Mouse (Mus musculus) hindbrain, embryonic 12.5 days (tissue): ENCODE measurements at regions not wholly inside any gene's neighbourhood (a gene's known extent, or its start where the extent isn't known, plus 50 kb on each side); places are given as distances from the start of the nearest gene placed in this dataset.

ENCODE experiments used
- ATAC-seq: fragments of 200-750 bp; cut with Nextera tagmentation; 2 replicates; pipeline ENCODE4 v1.8.0; 2017; ENCODE audit warnings: moderate TSS enrichment; ENCODE audit not compliant: low FRiP score
- H3K27ac ChIP-seq: fragments of 300-500 bp; sonication (generic); 2 replicates; pipeline ENCODE4 v1.5.1; 2016; ENCODE audit warnings: mild to moderate bottlenecking
- H3K27me3 ChIP-seq: fragments of 300-500 bp; sonication (generic); 2 replicates; pipeline ENCODE4 v1.6.1; 2016; ENCODE audit warnings: mild to moderate bottlenecking
- H3K36me3 ChIP-seq: fragments of 300-500 bp; sonication (generic); 2 replicates; pipeline ENCODE4 v1.6.1; 2016; ENCODE audit warnings: mild to moderate bottlenecking
- H3K4me1 ChIP-seq: fragments of 300-500 bp; sonication (generic); 2 replicates; pipeline ENCODE4 v1.6.1; 2016
- H3K4me2 ChIP-seq: fragments of 300-500 bp; sonication (generic); replicated peaks from 2 replicates; pipeline ENCODE4 v1.6.1; 2016; ENCODE audit warnings: mild to moderate bottlenecking
- H3K4me3 ChIP-seq: fragments of 300-500 bp; sonication (generic); 2 replicates; pipeline ENCODE4 v1.5.1; 2016; ENCODE audit warnings: mild to moderate bottlenecking
- H3K9ac ChIP-seq: fragments of 300-500 bp; sonication (generic); 2 replicates; pipeline ENCODE4 v1.6.1; 2016; ENCODE audit warnings: mild to moderate bottlenecking, moderate library complexity
- H3K9me3 ChIP-seq: fragments of 300-500 bp; sonication (generic); replicated peaks from 2 replicates; pipeline ENCODE4 v1.6.1; 2016; ENCODE audit warnings: mild to moderate bottlenecking
- WGBS: fragments of 180-500 bp; shearing (Covaris S2); methylation state at CpG from one replicate; pipeline ENCODE4 v1.1.7; 2016; 5-methylcytosine and 5-hydroxymethylcytosine counted together

DNA sequence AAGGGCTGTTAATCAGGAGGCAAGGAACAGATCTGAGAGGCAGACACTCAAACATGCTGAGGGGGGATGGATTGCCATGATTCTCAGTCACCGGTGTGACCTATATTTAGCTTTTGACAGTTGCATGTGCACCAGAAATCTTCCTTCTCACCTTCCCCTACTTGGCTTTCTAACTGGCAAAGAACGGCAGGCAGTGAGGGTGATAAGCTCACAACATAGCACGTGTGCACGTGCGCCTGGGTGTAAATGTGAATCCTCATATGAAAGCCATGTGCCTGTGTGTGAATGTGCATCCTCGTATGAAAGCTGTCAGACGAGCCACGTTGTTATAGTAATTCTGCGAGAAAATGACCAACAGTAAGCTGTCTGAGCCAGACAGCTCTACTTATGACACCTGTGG is 200.3 kb downstream of the Rap2a start:
- Histone ChIP-seq H3K27ac (no peak overlapping the region), H3K36me3 (no peaks in the 10 kb centered on the region), H3K4me1 (no peaks in the 10 kb centered on the region), H3K4me3 (no peak overlapping the region), H3K27me3 (no peaks in the 10 kb centered on the region), H3K9me3 (no peaks in the 10 kb centered on the region), H3K9ac (no peak overlapping the region), H3K4me2 (no peak overlapping the region)
- no peak for ATAC-seq
- WGBS: 90% methylated on average over 9 of the region's 9 CpGs

GRCm38 (mm10) chr14:120679072-120679471 is 200.8 kb downstream of the Rap2a start:
- Histone ChIP-seq H3K36me3 (no peaks in the 10 kb centered on the region), H3K4me2 (no peak overlapping the region), H3K9me3 (no peaks in the 10 kb centered on the region), H3K9ac (no peak overlapping the region), H3K4me1 (no peaks in the 10 kb centered on the region), H3K4me3 (no peak overlapping the region), H3K27ac (no peak overlapping the region), H3K27me3 (no peaks in the 10 kb centered on the region)
- no peak for ATAC-seq
- WGBS: 73% methylated on average over 2 of the region's 2 CpGs

DNA sequence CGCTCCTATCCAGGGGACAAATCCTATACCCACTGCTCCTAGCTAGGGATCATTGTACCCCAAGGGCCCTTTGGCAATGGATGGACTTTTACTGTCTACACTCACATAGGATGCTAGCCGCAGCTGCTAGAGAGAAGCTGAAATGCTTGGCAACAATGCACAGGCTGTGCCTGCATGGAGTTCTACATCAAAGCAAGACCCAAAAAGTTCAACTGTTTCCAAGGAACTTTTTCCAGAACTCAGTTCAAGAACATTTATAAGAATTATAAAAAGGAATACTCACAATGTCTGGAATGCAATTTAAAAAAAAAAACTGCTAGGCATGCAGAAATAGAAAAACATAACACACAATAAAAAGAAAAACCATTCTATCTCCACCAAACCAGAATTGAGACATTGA is 202.0 kb downstream of the Rap2a start:
- Histone ChIP-seq H3K36me3 (no peaks in the 10 kb centered on the region), H3K4me3 (no peak overlapping the region), H3K27me3 (no peaks in the 10 kb centered on the region), H3K4me1 (no peaks in the 10 kb centered on the region), H3K4me2 (no peak overlapping the region), H3K9me3 (no peaks in the 10 kb centered on the region), H3K9ac (no peak overlapping the region), H3K27ac (no peak overlapping the region)
- WGBS: 95% methylated on average over 2 of the region's 2 CpGs
- ATAC-seq: no peak

- no peaks in the 10 kb centered on the region for H3K36me3 ChIP-seq
- H3K4me1 ChIP-seq: no peaks in the 10 kb centered on the region
- ATAC-seq: no peak
- H3K27me3 ChIP-seq: no peaks in the 10 kb centered on the region
- no peaks in the 10 kb centered on the region for H3K9me3 ChIP-seq
- whole genome bisulfite sequencing: 85% methylated on average over 4 of the region's 4 CpGs
- H3K9ac ChIP-seq: no peak overlapping the region
- no peak overlapping the region for H3K4me3 ChIP-seq
- H3K4me2 ChIP-seq: no peak overlapping the region
- H3K27ac ChIP-seq: no peak overlapping the region
Observed at GRCm38 (mm10) chr14:120685263-120685662, 207.0 kb downstream of the Rap2a start.

- WGBS: 88% methylated on average over 7 of the region's 7 CpGs
- Histone ChIP-seq H3K36me3 (no peaks in the 10 kb centered on the region), H3K27me3 (no peaks in the 10 kb centered on the region), H3K4me2 (no peak overlapping the region), H3K4me3 (no peak overlapping the region), H3K9me3 (no peaks in the 10 kb centered on the region), H3K27ac (no peak overlapping the region), H3K4me1 (no peaks in the 10 kb centered on the region), H3K9ac (no peak overlapping the region)
- no peak for ATAC-seq
Observed at GRCm38 (mm10) chr14:120685877-120686276, 207.6 kb downstream of the Rap2a start.

GRCm38 (mm10) chr14:120686751-120687150 is 208.5 kb downstream of the Rap2a start:
- H3K9me3 ChIP-seq: no peaks in the 10 kb centered on the region
- 79% methylated on average over 4 of the region's 4 CpGs for WGBS
- H3K27me3 ChIP-seq: no peaks in the 10 kb centered on the region
- no peak overlapping the region for H3K4me2 ChIP-seq
- H3K36me3 ChIP-seq: no peaks in the 10 kb centered on the region
- no peak overlapping the region for H3K4me3 ChIP-seq
- no peak for ATAC-seq
- H3K4me1 ChIP-seq: no peaks in the 10 kb centered on the region
- no peak overlapping the region for H3K27ac ChIP-seq
- H3K9ac ChIP-seq: no peak overlapping the region

- no peaks in the 10 kb centered on the region for H3K27me3 ChIP-seq
Observed at GRCm38 (mm10) chr14:120699378-120699777, 211.6 kb upstream of the Ipo5 start.

DNA sequence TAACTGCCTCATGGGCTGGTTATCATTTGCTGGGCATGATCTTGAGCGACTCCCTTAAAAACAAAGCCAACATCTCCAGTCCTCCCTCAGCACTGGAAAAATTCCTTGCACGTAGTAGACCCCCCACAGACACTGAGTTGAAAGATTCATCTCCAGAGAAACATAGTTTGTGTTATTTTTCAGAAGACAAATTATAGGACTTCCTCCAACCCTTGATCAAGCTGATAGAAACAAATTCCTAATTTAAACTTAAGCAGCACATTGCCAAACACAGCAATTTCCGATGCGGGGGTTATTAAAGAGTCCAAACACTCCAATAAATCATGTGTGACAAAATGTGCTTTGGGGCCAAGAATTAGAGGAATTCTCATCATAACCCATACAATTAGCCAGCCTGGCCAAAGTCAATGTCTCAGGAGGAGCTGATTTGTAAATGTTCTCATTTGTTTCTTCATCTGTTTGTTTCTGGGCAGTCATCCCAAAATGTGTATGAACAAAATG is 205.7 kb upstream of the Ipo5 start:
- H3K4me1 ChIP-seq: no peaks in the 10 kb centered on the region
- H3K4me2 ChIP-seq: no peak overlapping the region
- H3K4me3 ChIP-seq: no peak overlapping the region
- WGBS: 82% methylated on average over 4 of the region's 4 CpGs
- no peak overlapping the region for H3K9ac ChIP-seq
- no peaks in the 10 kb centered on the region for H3K36me3 ChIP-seq
- peaks cover 4% of the 10 kb centered on the region; the same call in 1 of the 2 replicates for H3K9me3 ChIP-seq
- no peak for ATAC-seq
- H3K27me3 ChIP-seq: no peaks in the 10 kb centered on the region
- no peak overlapping the region for H3K27ac ChIP-seq

More at GRCm38 (mm10) chr14:120699378-120699777, 211.6 kb upstream of the Ipo5 start:
- 76% methylated on average over 4 of the region's 4 CpGs for WGBS
- no peak for ATAC-seq
- Histone ChIP-seq H3K9me3 (no peaks in the 10 kb centered on the region), H3K27ac (no peak overlapping the region), H3K4me1 (no peaks in the 10 kb centered on the region), H3K4me2 (no peak overlapping the region), H3K4me3 (no peak overlapping the region), H3K9ac (no peak overlapping the region), H3K36me3 (no peaks in the 10 kb centered on the region)

- Histone ChIP-seq H3K36me3 (no peaks in the 10 kb centered on the region), H3K9ac (no peak overlapping the region), H3K27me3 (no peaks in the 10 kb centered on the region), H3K27ac (no peak overlapping the region), H3K4me3 (no peak overlapping the region), H3K4me1 (no peaks in the 10 kb centered on the region), H3K4me2 (no peak overlapping the region), H3K9me3 (peaks cover 4% of the 10 kb centered on the region; the same call in 1 of the 2 replicates)
- WGBS: 86% methylated on average over 4 of the region's 4 CpGs
- no peak for ATAC-seq
Observed at GRCm38 (mm10) chr14:120710782-120711181, 200.2 kb upstream of the Ipo5 start.

DNA sequence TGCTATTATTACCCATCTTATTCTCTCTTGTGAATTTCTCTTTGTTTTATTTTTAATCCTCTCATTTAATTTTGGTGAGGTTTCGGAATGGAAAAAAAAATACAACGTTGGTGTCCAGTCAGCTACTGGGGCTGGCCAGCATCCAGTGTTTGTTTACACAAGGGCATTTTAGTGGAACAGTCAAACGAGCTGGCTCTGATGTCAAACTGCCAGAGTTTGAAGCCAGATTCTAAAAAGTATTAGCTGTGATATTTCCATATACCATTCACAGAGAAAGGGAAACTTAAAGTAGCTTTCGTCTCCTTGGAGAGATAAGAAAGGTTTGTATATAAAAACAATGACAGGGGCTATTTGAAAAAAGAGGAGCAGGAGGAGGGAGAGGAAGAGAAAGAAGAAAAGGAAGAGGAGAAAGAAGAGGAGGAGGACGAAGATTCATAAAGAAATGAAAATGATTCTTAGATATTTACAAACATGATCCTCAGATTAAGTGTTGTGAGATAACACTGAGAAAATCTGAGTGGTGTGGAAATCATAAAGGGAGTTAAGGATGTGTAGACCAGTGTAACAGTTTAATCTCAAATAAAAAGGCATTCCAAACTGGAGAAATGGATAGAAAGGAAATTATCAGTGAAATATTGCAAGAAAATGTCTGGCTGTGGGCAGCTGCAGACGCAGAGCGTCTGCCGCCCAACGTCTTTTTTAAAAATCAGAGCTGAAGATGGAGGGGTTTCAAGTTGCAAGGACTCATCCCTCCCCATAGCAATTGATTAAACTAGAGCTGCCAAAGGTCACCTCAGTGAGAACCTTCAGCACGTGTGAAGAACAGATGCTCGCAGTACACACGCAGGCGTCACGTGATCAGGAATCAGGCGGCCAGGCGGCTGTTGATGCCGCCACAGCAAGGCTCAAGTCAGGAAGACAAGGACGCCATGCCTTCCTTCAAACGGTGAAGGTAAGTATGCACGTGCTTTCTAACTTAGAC is 190.3 kb upstream of the Ipo5 start:
- Histone ChIP-seq H3K9me3 (no peaks in the 10 kb centered on the region), H3K4me2 (no peak overlapping the region), H3K27me3 (no peaks in the 10 kb centered on the region), H3K4me1 (peaks cover 11% of the 10 kb centered on the region), H3K9ac (no peak overlapping the region), H3K4me3 (no peak overlapping the region), H3K36me3 (no peaks in the 10 kb centered on the region), H3K27ac (no peak overlapping the region)
- 71% methylated on average over 20 of the region's 20 CpGs for WGBS
- ATAC-seq: no peak

DNA sequence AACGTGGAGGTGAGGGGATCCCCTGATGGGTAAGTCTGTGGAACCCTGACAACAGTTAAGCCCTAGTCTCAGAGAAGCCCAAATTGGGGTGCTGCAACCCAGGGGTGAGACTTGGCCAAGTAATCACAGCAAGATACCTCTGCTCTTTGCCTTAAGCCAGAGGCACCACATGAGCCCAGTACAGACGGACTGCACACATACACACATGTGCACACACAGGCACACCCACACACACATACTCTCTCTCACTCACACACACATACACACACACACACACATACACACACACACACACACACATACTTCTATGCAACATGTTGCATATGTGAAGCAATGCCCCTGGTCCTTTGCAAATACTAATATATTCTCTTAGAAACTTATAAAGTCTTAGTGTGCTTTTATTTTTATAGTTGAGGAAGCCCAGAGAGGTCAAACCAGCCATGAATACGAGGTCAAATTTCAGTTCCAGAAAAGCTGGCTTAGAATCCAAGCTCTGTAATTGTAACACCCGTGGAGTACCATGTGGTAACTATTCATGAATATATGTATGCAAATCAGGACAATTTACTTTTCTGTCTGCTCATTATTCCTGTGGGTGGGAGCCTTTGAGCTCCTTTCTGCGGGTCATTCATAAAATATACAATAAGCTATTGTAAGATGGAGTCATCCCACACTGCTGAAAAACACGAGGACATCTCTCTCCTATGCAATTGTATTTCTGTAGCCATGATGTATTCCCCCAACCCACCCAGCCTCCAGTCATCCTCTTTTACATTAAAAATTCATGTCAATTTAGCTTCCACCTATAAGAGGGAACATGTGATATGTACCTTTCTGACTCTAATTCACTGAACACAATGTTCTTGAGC is 189.2 kb upstream of the Ipo5 start:
- Histone ChIP-seq H3K4me2 (no peak overlapping the region), H3K36me3 (no peaks in the 10 kb centered on the region), H3K4me3 (no peak overlapping the region), H3K27ac (no peak overlapping the region), H3K9ac (no peak overlapping the region), H3K9me3 (no peaks in the 10 kb centered on the region), H3K27me3 (no peaks in the 10 kb centered on the region), H3K4me1 (peaks cover 11% of the 10 kb centered on the region)
- ATAC-seq: peak; percentile 58
- WGBS: 47% methylated on average over 6 of the region's 6 CpGs

GRCm38 (mm10) chr14:120722546-120723112 is 188.4 kb upstream of the Ipo5 start:
- ATAC-seq: no peak
- Histone ChIP-seq H3K4me2 (no peak overlapping the region), H3K4me1 (peaks cover 11% of the 10 kb centered on the region), H3K27ac (no peak overlapping the region), H3K36me3 (no peaks in the 10 kb centered on the region), H3K9me3 (no peaks in the 10 kb centered on the region), H3K9ac (no peak overlapping the region), H3K27me3 (no peaks in the 10 kb centered on the region), H3K4me3 (no peak overlapping the region)
- WGBS: 58% methylated on average over 6 of the region's 6 CpGs
